ENCODE assay signal across 18 mouse cellular contexts in the genomic region with DNA sequence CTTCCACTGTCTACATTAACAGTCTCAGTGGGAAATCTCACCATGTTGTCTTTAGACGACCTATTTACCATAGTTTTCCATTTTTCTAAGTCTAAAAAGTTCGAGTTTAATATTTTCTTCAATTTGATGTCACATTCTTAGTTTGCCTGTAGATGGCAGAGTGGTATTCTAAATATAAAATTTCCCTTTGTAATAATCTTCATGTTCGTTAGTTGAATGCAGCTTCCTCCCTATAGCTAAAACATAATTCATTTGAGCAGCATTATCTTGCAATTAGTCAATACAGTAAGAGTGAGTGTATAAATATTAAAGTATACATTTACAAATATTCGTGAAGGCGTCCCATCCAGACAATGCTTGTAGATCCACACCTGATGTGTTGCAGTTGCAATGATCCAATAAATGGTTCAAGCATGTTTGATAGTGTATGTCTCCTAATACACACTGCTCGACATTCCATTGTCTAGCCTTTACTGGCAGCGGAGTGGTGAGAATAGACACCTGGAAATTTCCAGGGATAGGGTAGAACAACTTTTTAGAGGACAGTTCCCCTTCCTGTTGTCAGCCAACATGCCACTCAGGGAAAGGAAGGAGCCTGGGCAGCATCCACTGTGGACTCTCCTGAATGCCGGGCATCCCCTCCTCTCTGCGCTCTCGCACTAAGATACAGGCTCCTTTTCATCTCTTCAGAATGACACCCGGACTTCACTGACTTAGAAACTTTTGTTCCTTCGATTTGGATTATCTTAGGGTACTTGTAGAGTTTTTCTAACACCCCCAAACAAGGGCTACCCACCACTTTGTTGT.
DNase-seq lines count a peak whose midpoint lies in the region; ATAC-seq and TF ChIP-seq lines count a peak whose summit lies in the region.
"Had no signal": no experiment of that assay in that cellular context is flagged by ENCODE, and none has a peak within 500 bp of the region (broad histone marks: within the 10 kb centered on the region; RNA-seq: fewer than 3 reads in every experiment).

No protein-coding gene starts in this region.

- no peak overlapping the region for H3K4me3 ChIP-seq in forebrain, postnatal 0 days (ENCODE audit: low read depth, low read length)
- H3K4me3 ChIP-seq in forebrain, embryonic 16.5 days (replicated peaks; ENCODE audit: low read length) = no peak overlapping the region
- H3K4me3 ChIP-seq in layer of hippocampus, adult 2 months = no peak overlapping the region
- no peak overlapping the region for H3K4me3 ChIP-seq in neural tube, embryonic 13.5 days
- no peak overlapping the region for H3K4me3 ChIP-seq in stomach, postnatal 0 days (ENCODE audit: low read depth, low read length)
- H3K4me3 ChIP-seq: embryonic facial prominence, embryonic 13.5 days; heart, embryonic 15.5 days had no signal

- H3K9me3 ChIP-seq in forebrain, postnatal 0 days (ENCODE audit: low read length) = no peaks in the 10 kb centered on the region
- H3K9me3 ChIP-seq in forebrain, embryonic 16.5 days (ENCODE audit: control insufficient read depth, low read length) = no peaks in the 10 kb centered on the region
- no peaks in the 10 kb centered on the region for H3K9me3 ChIP-seq in neural tube, embryonic 13.5 days
- H3K9me3 ChIP-seq in stomach, postnatal 0 days (ENCODE audit: control insufficient read depth, low read length) = no peaks in the 10 kb centered on the region
- H3K9me3 ChIP-seq: embryonic facial prominence, embryonic 13.5 days; heart, embryonic 15.5 days had no signal

- peak; percentile 45 for TF ChIP-seq CTCF in forebrain, postnatal 0 days (IDR thresholded peaks at IDR 0.05; ENCODE audit: low read depth)
- TF ChIP-seq CTCF in layer of hippocampus, adult 2 months (conservative IDR thresholded peaks at IDR 0.05) = peak; percentile 79
- peak; percentile 46 for TF ChIP-seq CTCF in stomach, postnatal 0 days (IDR thresholded peaks at IDR 0.05; ENCODE audit: low read depth)

- no peak overlapping the region for H3K27ac ChIP-seq in forebrain, postnatal 0 days (ENCODE audit: low read depth, low read length)
- H3K27ac ChIP-seq in forebrain, embryonic 16.5 days (ENCODE audit: low read length) = no peak overlapping the region
- no peak overlapping the region for H3K27ac ChIP-seq in layer of hippocampus, adult 2 months
- H3K27ac ChIP-seq in neural tube, embryonic 13.5 days (replicated peaks) = peak overlapping the region; percentile 25; the same call in 1 of the 2 replicates
- no peak overlapping the region for H3K27ac ChIP-seq in stomach, postnatal 0 days (replicated peaks)
- H3K27ac ChIP-seq: embryonic facial prominence, embryonic 13.5 days; heart, embryonic 15.5 days had no signal

- whole genome bisulfite sequencing in forebrain, postnatal 0 days = 64% methylated on average over 12 of the region's 12 CpGs
- WGBS in forebrain, embryonic 16.5 days = 70% methylated on average over 12 of the region's 12 CpGs
- WGBS in neural tube, embryonic 13.5 days = 73% methylated on average over 12 of the region's 12 CpGs
- WGBS in stomach, postnatal 0 days = 62% methylated on average over 12 of the region's 12 CpGs

- no peaks in the 10 kb centered on the region for H3K4me1 ChIP-seq in forebrain, postnatal 0 days (ENCODE audit: insufficient read depth)
- no peaks in the 10 kb centered on the region for H3K4me1 ChIP-seq in forebrain, embryonic 16.5 days (replicated peaks; ENCODE audit: control insufficient read depth, insufficient read depth, low read length)
- H3K4me1 ChIP-seq in neural tube, embryonic 13.5 days (replicated peaks) = 0 out of 2 replicates have a peak, but pooled peaks cover 3% of the 10 kb centered on the region
- no peaks in the 10 kb centered on the region for H3K4me1 ChIP-seq in stomach, postnatal 0 days (replicated peaks; ENCODE audit: control insufficient read depth, insufficient read depth)
- H3K4me1 ChIP-seq: embryonic facial prominence, embryonic 13.5 days; heart, embryonic 15.5 days had no signal

- DNase-seq in forebrain, postnatal 0 days = peak; percentile 47
- DNase-seq in layer of hippocampus, adult 2 months (ENCODE audit: low spot score in 2 of 2) = no peak
- no peak for DNase-seq in layer of hippocampus, postnatal 10 days (ENCODE audit: low spot score in 2 of 2)
- DNase-seq in neural tube, embryonic 10.5 days (ENCODE audit: extremely low spot score, low spot score) = no peak
- no peak for DNase-seq in stomach, postnatal 0 days (ENCODE audit: low spot score)
- DNase-seq: adrenal gland, postnatal 36 days; cerebellum, adult 9-11 months; heart, adult 11 months; kidney, adult 2 months; kidney, postnatal 25 days; lung, adult 2 months had no signal

- H3K4me2 ChIP-seq in forebrain, postnatal 0 days (ENCODE audit: low read depth) = no peak overlapping the region
- H3K4me2 ChIP-seq in forebrain, embryonic 16.5 days (ENCODE audit: low read length) = no peak overlapping the region
- no peak overlapping the region for H3K4me2 ChIP-seq in neural tube, embryonic 13.5 days
- H3K4me2 ChIP-seq in stomach, postnatal 0 days (replicated peaks; ENCODE audit: low read depth) = no peak overlapping the region
- H3K4me2 ChIP-seq: embryonic facial prominence, embryonic 13.5 days; heart, embryonic 15.5 days had no signal

- ATAC-seq in forebrain, postnatal 0 days = 0 out of 2 replicates have a peak, but pooled peaks have one; percentile 40
- no peak; the same call in 1 of the 2 replicates for ATAC-seq in forebrain, embryonic 16.5 days
- 0 out of 2 replicates have a peak, but pooled peaks have one; percentile 36 for ATAC-seq in neural tube, embryonic 13.5 days (ENCODE audit: low read depth)
- no peak for ATAC-seq in stomach, postnatal 0 days (ENCODE audit: low FRiP score, low TSS enrichment)
- no peak for ATAC-seq in inflammation-experienced regulatory T-cells, adult 6 months
- ATAC-seq: activated CD4-positive, CD25-positive, alpha-beta regulatory T cell, adult 4 months; Patski had no signal

- H3K36me3 ChIP-seq in forebrain, postnatal 0 days (ENCODE audit: insufficient read depth) = no peaks in the 10 kb centered on the region
- no peaks in the 10 kb centered on the region for H3K36me3 ChIP-seq in forebrain, embryonic 16.5 days (ENCODE audit: control insufficient read depth, insufficient read depth)
- no peaks in the 10 kb centered on the region for H3K36me3 ChIP-seq in neural tube, embryonic 13.5 days
- H3K36me3 ChIP-seq in stomach, postnatal 0 days (ENCODE audit: control insufficient read depth, insufficient read depth, low read length) = no peaks in the 10 kb centered on the region
- H3K36me3 ChIP-seq: embryonic facial prominence, embryonic 13.5 days; heart, embryonic 15.5 days had no signal

- no peaks in the 10 kb centered on the region for H3K27me3 ChIP-seq in forebrain, postnatal 0 days (ENCODE audit: insufficient read depth, low read length)
- no peaks in the 10 kb centered on the region for H3K27me3 ChIP-seq in forebrain, embryonic 16.5 days (replicated peaks; ENCODE audit: control insufficient read depth, insufficient read depth, low read length)
- H3K27me3 ChIP-seq in neural tube, embryonic 13.5 days = no peaks in the 10 kb centered on the region
- H3K27me3 ChIP-seq in stomach, postnatal 0 days (ENCODE audit: control insufficient read depth, insufficient read depth, low read length) = no peaks in the 10 kb centered on the region
- H3K27me3 ChIP-seq: embryonic facial prominence, embryonic 13.5 days; heart, embryonic 15.5 days had no signal

- no peak for TF ChIP-seq EP300 in stomach, postnatal 0 days (optimal IDR thresholded peaks at IDR 0.05)

- no peak overlapping the region for H3K9ac ChIP-seq in forebrain, postnatal 0 days
- H3K9ac ChIP-seq in forebrain, embryonic 16.5 days (replicated peaks; ENCODE audit: low read depth, low read length) = no peak overlapping the region
- no peak overlapping the region for H3K9ac ChIP-seq in neural tube, embryonic 13.5 days
- H3K9ac ChIP-seq in stomach, postnatal 0 days (ENCODE audit: low read length) = no peak overlapping the region
- H3K9ac ChIP-seq: embryonic facial prominence, embryonic 13.5 days; heart, embryonic 15.5 days had no signal

Comparison
In these comparisons a context has a peak if more than half of its experiments do, and no peak if none do; other contexts are left out.
1. ATAC-seq: peak in forebrain, postnatal 0 days (single experiment) and neural tube, embryonic 13.5 days (single experiment); none in forebrain, embryonic 16.5 days (single experiment), stomach, postnatal 0 days (single experiment) and inflammation-experienced regulatory T-cells, adult 6 months (single experiment).
2. Peak in every context shown above with its lines, with median percentiles within 50 percentile points of each other: CTCF ChIP-seq.